Mouse (Mus musculus) lung, adult 2 months (tissue): ENCODE data around the gene Trim60.

Experiments
- CTCF ChIP-seq: fragments of 200-500 bp; IDR thresholded peaks from 2 replicates; pipeline ENCODE4 v1.5.1; 2011; ENCODE audit warnings: mild to moderate bottlenecking, low read length, control low read depth; ENCODE audit not compliant: insufficient read depth
- POLR2A ChIP-seq: fragments of 200-500 bp; IDR thresholded peaks from 2 replicates; pipeline ENCODE4 v1.6.1; 2011; ENCODE audit warnings: low read depth, mild to moderate bottlenecking, control low read depth, low read length, borderline replicate concordance; ENCODE audit errors: extremely low read depth

DNA sequence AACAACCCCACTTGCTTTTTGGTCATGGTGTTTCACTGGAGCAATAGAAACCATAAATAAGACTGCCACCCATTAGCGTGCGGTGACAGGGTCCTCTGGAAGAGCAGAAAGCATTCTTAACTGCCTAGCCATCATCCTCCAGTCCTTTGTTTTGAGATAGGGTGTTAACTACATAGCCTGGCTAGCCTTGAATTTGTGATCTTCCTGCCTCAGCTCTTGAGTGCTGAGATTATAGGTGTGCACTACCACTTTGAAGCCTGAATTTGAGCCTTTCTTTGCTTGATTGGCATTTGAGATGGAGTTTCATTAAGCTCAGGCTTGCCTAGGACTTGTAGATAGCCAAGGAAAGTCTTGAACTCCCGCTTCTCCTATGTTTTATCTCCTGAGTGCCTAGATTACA lies 35.2 kb upstream of the Trim60 start:
- TF ChIP-seq CTCF (no peak), POLR2A (no peak)
